Mouse (Mus musculus): ENCODE results near the gene Acp2. TPM values are rescaled to one million over a fixed set of nuclear protein-coding genes. Genes with fewer than 3 reads are reported as not detected.

Acp2 gene
- polyA plus RNA-seq, 1 experiment, result 2.7 TPM

GRCm38 (mm10) chr2:91236601-91237510, 34.2 kb downstream of the Acp2 start, which contains the start of gene Ddb2:
Gene Ddb2 (minus strand): TSS chr2:91236982.
- no peak for TF ChIP-seq GATA1 (IDR thresholded peaks at IDR 0.05; ENCODE audit: low read length)

- no peak for TF ChIP-seq GATA1 (IDR thresholded peaks at IDR 0.05; ENCODE audit: low read length)
Measured at GRCm38 (mm10) chr2:91242547-91242946, 39.9 kb downstream of the Acp2 start.

- no peak for TF ChIP-seq GATA1 (IDR thresholded peaks at IDR 0.05; ENCODE audit: low read length)
Measured at GRCm38 (mm10) chr2:91243416-91243815, 40.7 kb downstream of the Acp2 start.

GRCm38 (mm10) chr2:91244557-91245228, 42.0 kb downstream of the Acp2 start:
- no peak for TF ChIP-seq GATA1 (IDR thresholded peaks at IDR 0.05; ENCODE audit: low read length)

- no peak for TF ChIP-seq GATA1 (IDR thresholded peaks at IDR 0.05; ENCODE audit: low read length)
Measured at GRCm38 (mm10) chr2:91248366-91248765, 45.7 kb downstream of the Acp2 start.

GRCm38 (mm10) chr2:91252001-91252400, 49.3 kb downstream of the Acp2 start:
- no peak for TF ChIP-seq GATA1 (IDR thresholded peaks at IDR 0.05; ENCODE audit: low read length)

GRCm38 (mm10) chr2:91252512-91252911, 49.8 kb downstream of the Acp2 start:
- no peak for TF ChIP-seq GATA1 (IDR thresholded peaks at IDR 0.05; ENCODE audit: low read length)

GRCm38 (mm10) chr2:91254725-91255380, 52.2 kb downstream of the Acp2 start:
- TF ChIP-seq GATA1 (IDR thresholded peaks at IDR 0.05; ENCODE audit: low read length), result no peak

GRCm38 (mm10) chr2:91255661-91256150, 53.0 kb downstream of the Acp2 start, which contains the start of gene Pacsin3:
Gene Pacsin3 (plus strand): TSS chr2:91255954.
- TF ChIP-seq GATA1 (IDR thresholded peaks at IDR 0.05; ENCODE audit: low read length), result no peak

- TF ChIP-seq GATA1 (IDR thresholded peaks at IDR 0.05; ENCODE audit: low read length), result no peak
Measured at GRCm38 (mm10) chr2:91256256-91257125, 53.8 kb downstream of the Acp2 start.

- no peak for TF ChIP-seq GATA1 (IDR thresholded peaks at IDR 0.05; ENCODE audit: low read length)
Measured at GRCm38 (mm10) chr2:91257126-91257980, 54.7 kb downstream of the Acp2 start.

GRCm38 (mm10) chr2:91258054-91258453, 55.4 kb downstream of the Acp2 start:
- TF ChIP-seq GATA1 (IDR thresholded peaks at IDR 0.05; ENCODE audit: low read length), result no peak

GRCm38 (mm10) chr2:91258830-91259229, 56.1 kb downstream of the Acp2 start:
- no peak for TF ChIP-seq GATA1 (IDR thresholded peaks at IDR 0.05; ENCODE audit: low read length)

GRCm38 (mm10) chr2:91259493-91259892, 56.8 kb downstream of the Acp2 start:
- TF ChIP-seq GATA1 (IDR thresholded peaks at IDR 0.05; ENCODE audit: low read length), result no peak

Other genes with a start within 250 kb of the Acp2 start
- 0.37 and 0.69 TPM in 2 replicates for gene Rapsn, start 167.3 kb upstream of the Acp2 start, polyA plus RNA-seq (2012)
- 148 and 174 TPM in 2 replicates for gene Psmc3, start 148.9 kb upstream of the Acp2 start, polyA plus RNA-seq (2012)
- 8.1 and 11.5 TPM in 2 replicates for gene Slc39a13, start 132.5 kb upstream of the Acp2 start, polyA plus RNA-seq (2012)
- gene Spi1, start 120.5 kb upstream of the Acp2 start, polyA plus RNA-seq (2012), result 33.1 and 50.9 TPM in 2 replicates
- not detected in 2 replicates for gene Mybpc3, start 84.7 kb upstream of the Acp2 start, polyA plus RNA-seq (2012)
- gene Madd, start 19.0 kb upstream of the Acp2 start, polyA plus RNA-seq (2012), result 11.5 and 12.1 TPM in 2 replicates
- 0.27 and 0.56 TPM in 2 replicates for gene Nr1h3, start 51 bp upstream of the Acp2 start, polyA plus RNA-seq (2012)
- 0.79 and 1.1 TPM in 2 replicates for gene Ddb2, start 34.1 kb downstream of the Acp2 start, polyA plus RNA-seq (2012)
- 0.45 and 0.52 TPM in 2 replicates for gene Pacsin3, start 53.1 kb downstream of the Acp2 start, polyA plus RNA-seq (2012)
- 54.8 and 58.0 TPM in 2 replicates for gene Arfgap2, start 62.1 kb downstream of the Acp2 start, polyA plus RNA-seq (2012)
- gene 1110051M20Rik, start 241.8 kb downstream of the Acp2 start, polyA plus RNA-seq (2012), result 0.08 and 0.12 TPM in 2 replicates